Mouse (Mus musculus) midbrain, embryonic 16.5 days (tissue): ENCODE data around the gene Fgf5. TPM values are rescaled to one million over a fixed set of nuclear protein-coding genes. Genes with fewer than 3 reads are reported as not detected.

ENCODE experiments used
- ATAC-seq: fragments of 200-750 bp; cut with Nextera tagmentation; 2 replicates; pipeline ENCODE4 v1.8.0; 2017; ENCODE audit warnings: moderate TSS enrichment
- H3K27ac ChIP-seq: fragments of 300-500 bp; sonication (generic); 2 replicates; pipeline ENCODE4 v1.5.1; 2014; ENCODE audit warnings: mild to moderate bottlenecking, low read length, mixed read lengths
- H3K27me3 ChIP-seq: fragments of 300-500 bp; sonication (generic); 2 replicates; pipeline ENCODE4 v1.6.1; 2014; ENCODE audit warnings: low read depth, low read length, mixed read lengths; ENCODE audit not compliant: control insufficient read depth, insufficient read depth
- H3K36me3 ChIP-seq: fragments of 300-500 bp; sonication (generic); 2 replicates; pipeline ENCODE4 v1.6.1; 2014; ENCODE audit warnings: mild to moderate bottlenecking, low read length, moderate library complexity, mixed read lengths; ENCODE audit not compliant: control insufficient read depth, insufficient read depth
- H3K4me1 ChIP-seq: fragments of 300-500 bp; sonication (generic); 2 replicates; pipeline ENCODE4 v1.6.1; 2014; ENCODE audit warnings: mild to moderate bottlenecking, low read length, mixed read lengths; ENCODE audit not compliant: control insufficient read depth, insufficient read depth
- H3K4me2 ChIP-seq: fragments of 300-500 bp; sonication (generic); 2 replicates; pipeline ENCODE4 v1.6.1; 2014; ENCODE audit warnings: mild to moderate bottlenecking, low read length, mixed read lengths
- H3K4me3 ChIP-seq: fragments of 300-500 bp; sonication (generic); 2 replicates; pipeline ENCODE4 v1.5.1; 2014; ENCODE audit warnings: low read depth, mild to moderate bottlenecking, low read length, moderate library complexity, mixed read lengths
- H3K9ac ChIP-seq: fragments of 300-500 bp; sonication (generic); 2 replicates; pipeline ENCODE4 v1.6.1; 2014; ENCODE audit warnings: low read depth, low read length, mixed read lengths
- H3K9me3 ChIP-seq: fragments of 300-500 bp; sonication (generic); replicated peaks from 2 replicates; pipeline ENCODE4 v1.6.1; 2014; ENCODE audit warnings: mild to moderate bottlenecking, low read length, mixed read lengths; ENCODE audit not compliant: control insufficient read depth, poor library complexity, severe bottlenecking
- WGBS: fragments of 180-500 bp; shearing (Covaris S2); extraction: QIAGEN DNeasy Blood & Tissue Kit; methylation state at CpG from one replicate; pipeline ENCODE4 v1.1.7; 2014; 5-methylcytosine and 5-hydroxymethylcytosine counted together
- polyA plus RNA-seq: library from polyadenylated mRNA; unstranded; fragments of >200 nt; fragmentation: Nextera tagmentation; extraction: Ambion mirVana; gene quantifications from 2 replicates; pipeline ENCODE4 v1.2.1, GENCODE M21; 2015

Fgf5 gene
- 0.85 and 1.4 TPM in 2 replicates for polyA plus RNA-seq

GRCm38 (mm10) chr5:98253838-98254821 is at the start of gene Fgf5:
TSS of gene Fgf5 (plus strand) at chr5:98254184.
- Histone ChIP-seq H3K9me3 (no peaks in the 10 kb centered on the region), H3K27ac (0 out of 2 replicates have a peak within 1 kb of the TSS, but pooled peaks have one; percentile 3), H3K27me3 (peaks cover 17% of the 10 kb centered on the region), H3K4me3 (peak within 1 kb of the TSS; percentile 63), H3K4me2 (peak within 1 kb of the TSS; percentile 98), H3K9ac (peak within 1 kb of the TSS; percentile 69), H3K36me3 (no peaks in the 10 kb centered on the region), H3K4me1 (peaks cover 11% of the 10 kb centered on the region)
- ATAC-seq: peak; percentile 87
- WGBS: under 1% methylated on average over 58 of the region's 80 CpGs

GRCm38 (mm10) chr5:98212501-98212900 is 41.5 kb upstream of the Fgf5 start:
- Histone ChIP-seq H3K4me2 (no peak overlapping the region), H3K27me3 (no peaks in the 10 kb centered on the region), H3K36me3 (no peaks in the 10 kb centered on the region), H3K9me3 (no peaks in the 10 kb centered on the region), H3K4me1 (no peaks in the 10 kb centered on the region), H3K9ac (no peak overlapping the region), H3K27ac (no peak overlapping the region), H3K4me3 (no peak overlapping the region)
- no peak for ATAC-seq
- WGBS: 62% methylated on average over 4 of the region's 4 CpGs

GRCm38 (mm10) chr5:98221956-98222355 is 32.0 kb upstream of the Fgf5 start:
- H3K27me3 ChIP-seq: no peaks in the 10 kb centered on the region
- H3K4me2 ChIP-seq: no peak overlapping the region
- no peak overlapping the region for H3K9ac ChIP-seq
- no peaks in the 10 kb centered on the region for H3K9me3 ChIP-seq
- 32% methylated on average over 4 of the region's 4 CpGs for WGBS
- H3K4me1 ChIP-seq: peaks cover 3% of the 10 kb centered on the region; the same call in 1 of the 2 replicates
- no peaks in the 10 kb centered on the region for H3K36me3 ChIP-seq
- ATAC-seq: no peak
- H3K4me3 ChIP-seq: no peak overlapping the region
- no peak overlapping the region for H3K27ac ChIP-seq

- Histone ChIP-seq H3K4me3 (no peak overlapping the region), H3K9ac (no peak overlapping the region), H3K27ac (no peak overlapping the region), H3K4me1 (no peaks in the 10 kb centered on the region), H3K27me3 (no peaks in the 10 kb centered on the region), H3K9me3 (no peaks in the 10 kb centered on the region), H3K4me2 (no peak overlapping the region), H3K36me3 (no peaks in the 10 kb centered on the region)
- 81% methylated on average over 2 of the region's 2 CpGs for WGBS
- no peak for ATAC-seq
Observed at GRCm38 (mm10) chr5:98226710-98227109, 27.3 kb upstream of the Fgf5 start.

GRCm38 (mm10) chr5:98229456-98229855 is 24.5 kb upstream of the Fgf5 start:
- Histone ChIP-seq H3K4me3 (no peak overlapping the region), H3K36me3 (no peaks in the 10 kb centered on the region), H3K4me1 (no peaks in the 10 kb centered on the region), H3K27me3 (no peaks in the 10 kb centered on the region), H3K9ac (no peak overlapping the region), H3K9me3 (no peaks in the 10 kb centered on the region), H3K27ac (no peak overlapping the region), H3K4me2 (no peak overlapping the region)
- ATAC-seq: no peak
- WGBS: 87% methylated on average over 6 of the region's 6 CpGs

- Histone ChIP-seq H3K4me1 (no peaks in the 10 kb centered on the region), H3K9me3 (no peaks in the 10 kb centered on the region), H3K36me3 (no peaks in the 10 kb centered on the region), H3K4me3 (no peak overlapping the region), H3K9ac (no peak overlapping the region), H3K27me3 (no peaks in the 10 kb centered on the region), H3K4me2 (no peak overlapping the region), H3K27ac (no peak overlapping the region)
- 88% methylated on average over 6 of the region's 6 CpGs for WGBS
- ATAC-seq: no peak
Observed at GRCm38 (mm10) chr5:98238466-98238865, 15.5 kb upstream of the Fgf5 start.

GRCm38 (mm10) chr5:98241322-98241829 is 12.6 kb upstream of the Fgf5 start:
- H3K27me3 ChIP-seq: no peaks in the 10 kb centered on the region
- 95% methylated on average over 12 of the region's 12 CpGs for WGBS
- H3K4me3 ChIP-seq: no peak overlapping the region
- no peak overlapping the region for H3K27ac ChIP-seq
- H3K9ac ChIP-seq: no peak overlapping the region
- no peaks in the 10 kb centered on the region for H3K9me3 ChIP-seq
- H3K36me3 ChIP-seq: no peaks in the 10 kb centered on the region
- no peak for ATAC-seq
- no peaks in the 10 kb centered on the region for H3K4me1 ChIP-seq
- no peak overlapping the region for H3K4me2 ChIP-seq

GRCm38 (mm10) chr5:98245303-98245702 is 8.7 kb upstream of the Fgf5 start:
- WGBS: 81% methylated on average over 8 of the region's 8 CpGs
- Histone ChIP-seq H3K4me1 (no peaks in the 10 kb centered on the region), H3K9ac (no peak overlapping the region), H3K27ac (no peak overlapping the region), H3K4me3 (no peak overlapping the region), H3K9me3 (no peaks in the 10 kb centered on the region), H3K4me2 (no peak overlapping the region), H3K36me3 (no peaks in the 10 kb centered on the region), H3K27me3 (no peaks in the 10 kb centered on the region)
- no peak for ATAC-seq

- H3K4me1 ChIP-seq: no peaks in the 10 kb centered on the region
- H3K36me3 ChIP-seq: no peaks in the 10 kb centered on the region
- H3K9me3 ChIP-seq: no peaks in the 10 kb centered on the region
- H3K27ac ChIP-seq: no peak overlapping the region
- H3K4me2 ChIP-seq: no peak overlapping the region
- H3K27me3 ChIP-seq: no peaks in the 10 kb centered on the region
- no peak overlapping the region for H3K9ac ChIP-seq
- no peak for ATAC-seq
- no peak overlapping the region for H3K4me3 ChIP-seq
- 44% methylated on average over 4 of the region's 4 CpGs for WGBS
Observed at GRCm38 (mm10) chr5:98245976-98246375, 8.0 kb upstream of the Fgf5 start.
